Mouse (Mus musculus) mature B cell (primary cell): ENCODE measurements around the gene Atcay.
"Not testable (repeated sequence)": the region's sequence is repeated elsewhere in the genome, so short reads cannot be mapped to it uniquely, and the experiment has no call there.

Experiments used
- in situ Hi-C: fragments of 300-500 bp; cut with MboI; formaldehyde crosslinking; loops from 2 replicates; pipeline ENCODE4 v1.14.3; 2019

Atcay gene

GRCm38 (mm10) chr10:81242021-81242420 lies 11.4 kb upstream of the Atcay start:
- in situ Hi-C loops, result no loop called here

GRCm38 (mm10) chr10:81240876-81241275 lies 10.2 kb upstream of the Atcay start:
- in situ Hi-C loops, result no loop called here

DNA sequence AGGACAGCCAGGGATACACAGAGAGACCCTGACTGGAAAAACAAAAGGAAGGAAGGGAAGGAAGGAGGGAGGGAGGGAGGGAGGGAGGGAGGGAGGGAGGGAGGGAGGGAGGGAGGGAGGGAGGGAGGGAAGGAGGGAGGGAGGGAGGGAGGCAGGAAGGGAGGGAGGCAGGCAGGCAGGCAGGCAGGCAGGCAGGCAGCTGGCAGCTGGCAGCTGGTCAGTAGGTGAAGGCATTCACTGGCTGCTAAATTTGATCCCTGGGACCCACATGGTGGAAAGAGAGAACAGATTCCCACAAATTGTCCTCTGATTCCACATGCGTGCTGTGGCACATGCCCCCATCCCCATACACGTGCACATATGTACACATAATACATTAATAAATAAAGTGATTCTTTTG lies 8.0 kb upstream of the Atcay start:
- in situ Hi-C loops, result no loop called here

GRCm38 (mm10) chr10:81236471-81237268 lies 6.0 kb upstream of the Atcay start:
- in situ Hi-C loops, result no loop called here

- in situ Hi-C loops, result no loop called here
These were observed 3.6 kb upstream of the Atcay start for GRCm38 (mm10) chr10:81234206-81234605.

GRCm38 (mm10) chr10:81233226-81233585 lies 2.6 kb upstream of the Atcay start:
- in situ Hi-C loops, result no loop called here

DNA sequence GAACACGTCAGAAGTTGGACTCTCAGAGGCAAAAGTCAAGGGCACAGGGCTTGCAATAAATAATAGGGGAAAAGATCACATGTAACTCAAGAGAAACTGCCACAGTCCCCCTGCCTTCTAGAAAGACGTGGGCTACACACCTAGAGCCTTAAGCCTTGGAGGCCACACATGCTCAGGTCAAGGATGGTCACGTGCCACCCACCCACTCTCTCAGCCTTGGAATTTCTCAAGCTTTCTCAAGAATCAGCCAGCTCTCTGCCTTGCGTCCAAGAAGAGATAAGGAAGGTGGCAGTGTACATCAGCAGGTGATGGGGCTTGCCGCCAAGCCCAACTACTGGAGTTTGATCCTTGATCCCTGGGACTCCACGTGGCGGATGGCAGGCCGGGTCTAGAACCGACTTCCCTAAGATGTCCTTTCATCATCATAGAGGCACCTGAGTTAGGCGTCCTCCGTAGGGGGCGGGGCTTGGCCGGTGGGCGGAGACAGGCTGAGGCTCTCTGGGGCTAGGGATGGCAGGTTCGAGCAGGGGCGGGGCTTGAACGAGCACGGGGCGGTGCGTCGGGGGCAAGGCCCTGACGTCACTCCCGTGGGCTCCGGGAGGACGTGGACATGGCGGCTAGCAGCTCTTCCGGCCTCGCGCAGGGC lies 2.1 kb upstream of the Atcay start, which contains the start of gene Zfr2:
Gene Zfr2, plus strand, starts transcription at position 576 of the 646 bp plus-strand sequence.
- in situ Hi-C loops, result no loop called here

- in situ Hi-C loops, result no loop called here
These were observed 803 bp upstream of the Atcay start for GRCm38 (mm10) chr10:81231436-81231835.

- in situ Hi-C loops, result no loop called here
These were observed 747 bp downstream of the Atcay start for GRCm38 (mm10) chr10:81229735-81230437.

DNA sequence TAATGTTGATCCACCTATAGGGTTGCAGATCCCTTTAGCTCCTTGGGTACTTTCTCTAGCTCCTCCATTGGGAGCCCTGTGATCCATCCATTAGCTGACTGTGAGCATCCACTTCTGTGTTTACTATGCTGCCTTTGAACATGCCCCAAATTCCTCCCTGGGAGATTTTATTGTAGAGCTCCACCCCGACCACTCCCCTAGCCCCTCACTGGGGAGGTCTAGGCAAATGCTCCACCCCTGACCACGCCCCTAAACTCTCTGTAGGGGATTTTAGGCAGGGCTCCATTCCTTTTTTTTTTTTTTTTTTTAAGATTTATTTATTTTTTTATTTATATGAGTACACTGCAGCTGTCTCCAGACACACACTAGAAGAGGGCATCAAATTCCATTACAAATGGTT lies 6.9 kb downstream of the Atcay start:
- in situ Hi-C loops, result not testable (repeated sequence)

GRCm38 (mm10) chr10:81221402-81222015 lies 9.1 kb downstream of the Atcay start:
- in situ Hi-C loops, result no loop called here

DNA sequence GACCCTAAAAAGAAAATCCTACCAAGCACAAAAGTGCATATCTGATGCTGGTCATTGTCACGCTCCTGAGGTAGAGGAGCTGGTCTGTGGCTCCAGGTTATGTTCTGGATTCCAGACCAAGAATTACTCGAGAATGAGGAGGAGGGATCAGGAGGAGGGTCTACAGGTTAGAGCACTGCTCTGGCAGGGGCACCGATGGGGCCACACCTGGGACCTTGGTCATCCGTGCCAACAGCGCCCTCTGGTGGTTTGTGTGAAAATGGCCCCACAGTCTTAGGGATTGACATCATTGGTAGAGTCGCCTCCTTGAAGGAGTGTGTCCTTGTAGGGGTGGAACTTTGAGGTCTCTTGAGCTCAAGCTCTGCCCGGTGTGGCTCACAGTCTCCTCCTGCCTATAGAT lies 12.7 kb downstream of the Atcay start:
- in situ Hi-C loops, result no loop called here

- in situ Hi-C loops, result not testable (repeated sequence)
These were observed 13.4 kb downstream of the Atcay start for GRCm38 (mm10) chr10:81217267-81217666.

DNA sequence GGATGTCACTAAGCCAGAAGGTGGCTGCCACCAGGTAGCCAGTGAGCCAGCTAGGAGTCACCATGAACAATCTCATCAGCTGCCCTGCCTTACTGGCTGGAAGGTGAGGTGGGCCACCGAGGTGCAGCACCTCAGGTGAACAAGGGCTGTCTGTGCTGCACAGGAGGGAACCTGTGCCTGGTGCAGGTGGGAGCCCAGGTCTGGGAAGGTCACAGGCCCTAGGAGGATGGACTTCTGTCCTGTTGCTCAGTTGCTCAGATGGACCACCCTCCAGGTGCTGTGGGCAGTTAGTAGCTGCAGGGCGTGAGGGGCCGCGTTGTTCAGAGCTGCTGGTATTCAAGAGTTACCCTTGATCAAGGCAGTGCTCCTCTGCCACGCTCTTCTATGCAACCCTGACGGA lies 13.8 kb downstream of the Atcay start:
- in situ Hi-C loops, result no loop called here

GRCm38 (mm10) chr10:81216260-81216659 lies 14.4 kb downstream of the Atcay start:
- in situ Hi-C loops, result no loop called here

DNA sequence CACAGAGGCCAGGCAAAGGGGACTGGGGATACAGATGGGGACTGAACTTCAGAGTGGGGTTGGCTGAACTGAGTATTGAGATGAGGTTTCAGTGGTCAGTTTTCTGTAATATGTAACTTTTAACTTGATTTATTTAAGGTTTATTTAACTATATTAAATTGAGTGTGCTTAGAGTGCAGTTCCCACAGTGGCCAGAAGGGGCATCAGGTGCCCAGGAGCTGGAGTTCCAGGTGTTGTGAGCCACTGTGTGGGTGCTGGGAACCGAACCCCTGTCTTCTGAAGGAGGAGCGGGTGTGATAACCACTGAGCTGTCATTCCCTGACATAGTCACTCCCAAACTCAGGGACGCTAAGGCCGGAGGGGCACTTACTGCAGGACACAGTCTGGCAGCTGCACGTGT lies 20.5 kb downstream of the Atcay start:
- in situ Hi-C loops, result no loop called here

DNA sequence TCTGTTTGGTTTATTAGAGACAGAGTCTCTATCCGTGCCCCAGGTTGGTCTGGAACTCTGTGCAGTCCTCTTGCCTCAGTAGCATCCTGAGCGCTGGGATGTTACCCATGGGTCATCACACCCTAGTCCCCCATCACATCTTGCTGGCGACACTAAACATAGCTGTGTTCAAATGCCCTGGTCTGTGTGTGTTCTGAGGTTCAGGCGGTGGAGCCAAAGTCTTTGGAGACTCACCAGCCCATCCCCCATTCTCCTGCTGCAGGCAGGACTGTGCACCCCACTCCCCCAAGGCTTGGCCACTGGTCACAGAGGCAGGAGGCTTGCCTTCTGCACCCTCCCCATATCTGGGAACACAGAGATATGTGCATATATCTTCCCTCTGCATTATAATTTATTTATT lies 26.5 kb downstream of the Atcay start:
- in situ Hi-C loops, result no loop called here

DNA sequence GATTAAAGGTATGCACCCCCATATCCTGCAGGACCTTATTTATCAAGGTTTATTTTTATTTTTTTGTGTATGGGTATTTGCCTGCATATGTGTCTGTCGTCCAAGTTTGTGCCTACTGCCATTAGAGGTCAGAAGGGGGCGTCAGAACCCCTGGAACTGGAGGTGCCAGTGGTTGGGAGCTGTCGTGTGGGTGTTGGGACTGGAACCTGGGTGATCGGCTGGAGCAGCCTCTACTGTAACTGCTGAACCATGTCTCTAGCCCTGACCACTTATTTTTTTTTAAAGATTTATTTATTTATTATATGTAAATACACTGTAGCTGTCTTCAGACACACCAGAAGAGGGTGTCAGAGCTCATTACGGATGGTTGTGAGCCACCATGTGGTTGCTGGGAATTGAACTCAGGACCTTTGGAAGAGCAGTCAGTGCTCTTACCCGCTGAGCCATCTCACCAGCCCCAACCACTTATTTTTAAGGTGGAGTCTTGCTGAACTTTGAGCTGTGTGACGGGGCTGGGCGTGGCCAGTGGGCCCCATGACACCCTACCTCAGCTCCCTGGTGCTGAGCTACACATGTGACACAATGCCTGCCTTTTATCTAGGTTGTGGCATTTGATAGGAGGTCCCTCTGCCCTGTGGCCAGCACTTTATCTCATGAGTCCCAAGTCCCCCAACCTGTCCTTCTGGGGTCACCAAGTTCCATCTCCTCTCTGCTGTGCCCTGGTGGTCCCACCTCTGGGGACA lies 27.5 kb downstream of the Atcay start:
- in situ Hi-C loops, result no loop called here

DNA sequence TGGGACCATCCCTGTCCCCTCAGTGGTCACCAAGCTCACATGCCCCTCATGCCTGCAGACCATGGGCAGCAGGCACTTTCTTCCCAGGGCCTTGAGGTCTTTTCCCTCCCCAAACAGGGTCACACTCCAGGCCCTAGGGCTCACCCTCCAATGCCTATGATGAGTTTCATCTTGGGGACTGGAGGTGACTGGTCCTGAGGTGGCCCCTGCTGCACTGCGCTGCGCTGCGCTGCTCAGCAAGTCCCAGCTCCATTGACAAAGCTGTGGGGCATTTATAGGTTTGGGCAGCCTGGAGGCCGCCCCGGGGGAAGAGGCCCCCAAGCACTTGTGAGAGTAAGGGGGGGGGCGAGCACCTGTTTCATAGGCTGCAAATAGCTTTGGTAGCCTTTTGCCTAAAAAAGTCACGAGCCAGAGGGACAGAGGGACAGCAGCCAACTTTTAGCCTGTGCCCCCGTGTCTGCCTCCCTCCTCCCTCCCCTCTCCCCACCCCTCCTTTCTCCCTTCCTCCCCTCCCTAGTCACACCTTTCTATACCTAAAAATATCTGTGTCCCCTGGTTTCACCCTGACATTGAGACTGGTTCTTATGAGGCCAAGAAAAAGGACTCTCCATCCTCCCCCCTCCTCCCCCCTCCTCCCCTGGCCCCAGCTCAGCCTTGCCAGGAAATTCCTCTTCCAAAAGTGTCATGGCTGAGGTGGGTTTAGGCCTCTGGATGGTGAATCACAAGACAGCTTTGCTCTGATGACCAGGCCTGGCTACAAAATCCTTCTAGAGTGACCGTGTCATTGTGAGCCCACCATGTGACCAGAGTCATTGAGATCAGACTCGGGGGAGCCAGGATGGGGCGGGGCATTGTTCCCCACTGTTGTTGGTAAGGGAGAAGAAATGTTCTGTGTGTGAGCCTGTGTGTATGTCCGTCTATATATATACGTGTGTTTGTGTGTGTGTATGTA lies 28.6 kb downstream of the Atcay start, which contains the start of gene Nmrk2:
Gene Nmrk2, minus strand, starts transcription at position 245 of the 952 bp plus-strand sequence.
- in situ Hi-C loops, result no loop called here

- in situ Hi-C loops, result no loop called here
These were observed 29.9 kb downstream of the Atcay start for GRCm38 (mm10) chr10:81200605-81201287.
